Mouse (Mus musculus) Patski (cell line): ENCODE measurements around the gene Wnt11. TPM values are rescaled to one million over a fixed set of nuclear protein-coding genes. Genes with fewer than 3 reads are reported as not detected.

Experiments
- ATAC-seq: fragments of 100-300 bp; one replicate; pipeline ENCODE4 v1.8.0; 2021
- CTCF ChIA-PET: fragments of 350-600 bp; sonication (Branson Sonifier 250); formaldehyde crosslinking; loops from one replicate; lab custom pipeline; 2022; ENCODE audit warnings: inconsistent platforms; lab: Charles Lee
- POLR2A ChIA-PET: fragments of 350-600 bp; sonication (Branson Sonifier 250); formaldehyde crosslinking; loops from one replicate; lab custom pipeline; 2022; ENCODE audit warnings: antibody characterized with exemption, inconsistent platforms; lab: Charles Lee
- DNase-seq: peaks from one replicate; pipeline ENCODE4 v3.0.0-alpha.2; 2011; ENCODE audit warnings: low read depth, low spot score
- H3K27me3 ChIP-seq: fragments of 371-371 bp; one replicate; pipeline ENCODE4 v1.5.1; 2021
- CTCF ChIP-seq: fragments of 100-300 bp; IDR thresholded peaks from one replicate; pipeline ENCODE4 v1.5.1; 2021
- in situ Hi-C: fragments of 300-500 bp; cut with MboI; formaldehyde crosslinking; loops from 3 replicates; pipeline ENCODE4 v1.11.1; 2018; ENCODE audit warnings: low pct_unique_long_range_greater_than_20kb, mixed read lengths
- polyA plus RNA-seq: library from polyadenylated mRNA; unstranded; gene quantifications from one replicate; pipeline ENCODE4 v1.2.3, GENCODE M21; 2021

Gene Wnt11
- polyA plus RNA-seq, 1 experiment from 2014 or later: 0.14 TPM

GRCm38 (mm10) chr7:98842997-98843396 is 8.1 kb downstream of the Wnt11 start:
- in situ Hi-C loops: no loop called here
- peaks cover 64% of the 10 kb centered on the region for H3K27me3 ChIP-seq

GRCm38 (mm10) chr7:98843649-98844048 is 8.7 kb downstream of the Wnt11 start:
- in situ Hi-C loops: no loop called here
- ChIA-PET CTCF (interaction anchor here (1.0 kb wide), 1 partner anchor 15 kb away, joined by 3 read pairs; no protein-coding TSS in a partner anchor), POLR2A (no interaction called here)
- DNase-seq (no peak), ATAC-seq (no peak)
- no peak for TF ChIP-seq CTCF
- H3K27me3 ChIP-seq: peaks cover 61% of the 10 kb centered on the region

More at GRCm38 (mm10) chr7:98842997-98843396, 8.1 kb downstream of the Wnt11 start:
- ChIA-PET CTCF (interaction anchor here (0.7 to 1.2 kb wide), 3 partner anchors 15 to 106 kb away, joined by 3 to 5 read pairs (median 3); no protein-coding TSS in a partner anchor), POLR2A (no interaction called here)
- DNase-seq: no peak
- no peak for TF ChIP-seq CTCF
- no peak for ATAC-seq

GRCm38 (mm10) chr7:98848899-98849640 is 14.2 kb downstream of the Wnt11 start:
- no peak for TF ChIP-seq CTCF
- ChIA-PET CTCF (no interaction called here), POLR2A (no interaction called here)
- ATAC-seq (no peak), DNase-seq (no peak)
- peaks cover 21% of the 10 kb centered on the region for H3K27me3 ChIP-seq
- in situ Hi-C loops: no loop called here

GRCm38 (mm10) chr7:98850388-98850787 is 15.5 kb downstream of the Wnt11 start:
- in situ Hi-C loops: no loop called here
- ATAC-seq: no peak
- ChIA-PET CTCF (no interaction called here), POLR2A (interaction anchor here (0.6 kb wide), 1 partner anchor 171 kb away, joined by 3 read pairs; no protein-coding TSS in a partner anchor)
- peaks cover 16% of the 10 kb centered on the region for H3K27me3 ChIP-seq
- TF ChIP-seq CTCF: no peak
- no peak for DNase-seq

- ATAC-seq: no peak
- DNase-seq: no peak
- in situ Hi-C loops: no loop called here
- H3K27me3 ChIP-seq: peaks cover 11% of the 10 kb centered on the region
- no peak for TF ChIP-seq CTCF
- ChIA-PET POLR2A (interaction anchor here (0.6 kb wide), 1 partner anchor 171 kb away, joined by 3 read pairs; no protein-coding TSS in a partner anchor), CTCF (no interaction called here)
Observed at GRCm38 (mm10) chr7:98851220-98851619, 16.3 kb downstream of the Wnt11 start.

GRCm38 (mm10) chr7:98852950-98853650 is 18.2 kb downstream of the Wnt11 start:
- CTCF ChIA-PET: no interaction called here
- in situ Hi-C loops: no loop called here
- DNase-seq (no peak), ATAC-seq (no peak)
- TF ChIP-seq CTCF: no peak
- POLR2A ChIA-PET: no interaction called here
- H3K27me3 ChIP-seq: no peaks in the 10 kb centered on the region

GRCm38 (mm10) chr7:98853806-98854205 is 18.9 kb downstream of the Wnt11 start:
- CTCF ChIA-PET: no interaction called here

GRCm38 (mm10) chr7:98855388-98855787 is 20.5 kb downstream of the Wnt11 start:
- ATAC-seq: no peak
- TF ChIP-seq CTCF: no peak
- in situ Hi-C loops: no loop called here
- ChIA-PET POLR2A (interaction anchor here (0.7 kb wide), 2 partner anchors 71 to 1157 kb away, joined by 5 to 6 read pairs; no protein-coding TSS in a partner anchor), CTCF (interaction anchor here (0.8 to 2.4 kb wide), 2 partner anchors 18 to 112 kb away, joined by 3 to 8 read pairs; no protein-coding TSS in a partner anchor)
- no peaks in the 10 kb centered on the region for H3K27me3 ChIP-seq
- no peak for DNase-seq

More at GRCm38 (mm10) chr7:98853806-98854205, 18.9 kb downstream of the Wnt11 start:
- TF ChIP-seq CTCF: no peak
- DNase-seq: no peak
- H3K27me3 ChIP-seq: no peaks in the 10 kb centered on the region
- in situ Hi-C loops: no loop called here
- no peak for ATAC-seq
- POLR2A ChIA-PET: no interaction called here

GRCm38 (mm10) chr7:98856128-98856527 is 21.2 kb downstream of the Wnt11 start:
- POLR2A ChIA-PET: no interaction called here
- TF ChIP-seq CTCF: no peak
- ATAC-seq: no peak
- in situ Hi-C loops: no loop called here
- DNase-seq: no peak
- no peaks in the 10 kb centered on the region for H3K27me3 ChIP-seq
- CTCF ChIA-PET: interaction anchor here (0.8 to 2.4 kb wide), 2 partner anchors 19 to 113 kb away, joined by 3 to 8 read pairs; no protein-coding TSS in a partner anchor

- no peak for TF ChIP-seq CTCF
- ATAC-seq: no peak
- CTCF ChIA-PET: no interaction called here
- no peaks in the 10 kb centered on the region for H3K27me3 ChIP-seq
- no peak for DNase-seq
- in situ Hi-C loops: no loop called here
- POLR2A ChIA-PET: no interaction called here
Observed at GRCm38 (mm10) chr7:98857094-98857493, 22.2 kb downstream of the Wnt11 start.

GRCm38 (mm10) chr7:98861002-98861401 is 26.1 kb downstream of the Wnt11 start:
- H3K27me3 ChIP-seq: peaks cover 3% of the 10 kb centered on the region
- DNase-seq (peak; percentile 84), ATAC-seq (peak; percentile 28)
- POLR2A ChIA-PET: interaction anchor here (0.7 kb wide), 1 partner anchor 15 kb away, joined by 3 read pairs; no protein-coding TSS in a partner anchor
- TF ChIP-seq CTCF: no peak
- CTCF ChIA-PET: interaction anchor here (1.0 to 1.2 kb wide), 2 partner anchors 25 to 234 kb away, joined by 3 read pairs; no protein-coding TSS in a partner anchor
- in situ Hi-C loops: no loop called here
